Mouse (Mus musculus): ENCODE measurements around the gene Tesk1.

DNA sequence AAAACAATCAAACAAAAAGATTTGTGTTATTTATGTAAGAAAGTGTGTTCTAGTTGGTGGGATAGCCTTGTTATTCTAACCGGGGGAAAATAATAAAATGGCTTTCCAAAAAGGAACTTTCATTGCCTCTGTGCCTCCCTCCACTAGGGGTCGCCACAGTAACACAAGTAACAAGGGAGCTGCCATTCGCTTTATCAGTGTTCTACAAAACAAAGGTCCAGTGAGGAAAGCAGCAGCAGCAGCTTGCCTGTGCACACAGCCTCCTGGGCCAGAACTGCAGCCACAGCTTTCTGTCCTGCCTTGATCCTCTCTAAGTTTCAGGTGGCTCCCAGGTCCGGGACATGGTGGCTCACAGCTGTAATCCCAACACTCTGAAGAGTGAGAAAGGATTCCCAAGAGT lies 10.0 kb upstream of the Tesk1 start:
- TF ChIP-seq CTCF (conservative IDR thresholded peaks at IDR 0.05; ENCODE audit: insufficient read depth, insufficient read length, low read depth, low read length) (peak; percentile 90), POLR2A (IDR thresholded peaks at IDR 0.05; ENCODE audit: low read depth, low read length) (no peak)

Data from kidney, adult 2 months (tissue).